Mouse (Mus musculus) liver, adult 2 months (tissue): ENCODE measurements at regions not wholly inside any gene's neighbourhood (a gene's known extent, or its start where the extent isn't known, plus 50 kb on each side); places are given as distances from the start of the nearest gene placed in this dataset.

Experiments
- CTCF ChIP-seq: fragments of 200-500 bp; IDR thresholded peaks from 2 replicates; pipeline ENCODE4 v1.5.1; 2011; ENCODE audit warnings: low read depth, low read length, control low read depth
- POLR2A ChIP-seq: fragments of 200-500 bp; IDR thresholded peaks from 2 replicates; pipeline ENCODE4 v1.6.1; 2011; ENCODE audit warnings: low read length, control low read depth; ENCODE audit not compliant: insufficient read depth; ENCODE audit errors: extremely low read depth

DNA sequence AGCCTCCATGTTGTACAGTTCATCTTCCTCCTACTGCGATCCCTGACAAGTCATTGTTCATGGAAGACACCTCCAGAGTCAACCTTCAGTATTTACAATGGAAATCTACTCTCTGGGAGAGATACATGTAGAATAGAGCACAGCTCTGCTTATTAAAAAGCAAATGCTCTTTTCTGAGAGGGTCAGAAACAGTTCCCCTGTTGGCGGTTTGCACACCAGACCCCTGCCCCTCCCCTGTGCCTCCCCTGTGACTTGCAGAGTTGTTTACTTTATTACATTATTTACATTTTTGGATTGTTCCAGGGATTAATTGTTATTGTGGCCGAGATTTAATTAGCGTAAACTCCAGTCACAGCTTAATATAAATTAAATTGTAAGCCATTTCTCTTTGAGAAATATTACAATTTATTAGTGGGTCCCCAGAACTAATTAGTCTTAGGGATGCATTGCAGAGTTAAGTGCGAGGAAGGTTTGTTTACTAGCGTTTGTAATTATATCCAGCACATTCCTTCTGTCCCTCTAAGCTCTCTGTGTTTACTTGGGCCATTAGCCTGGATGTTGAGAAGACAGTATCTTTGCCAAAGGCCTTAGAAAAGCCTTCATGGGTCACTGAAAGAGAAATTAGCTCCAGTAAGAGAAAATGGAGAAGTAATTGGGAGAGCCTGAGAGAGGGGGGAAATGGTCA is 337.6 kb upstream of the Sel1l start:
- TF ChIP-seq CTCF (no peak), POLR2A (no peak)
